Mouse (Mus musculus): ENCODE data around the gene Atp6v1f.

GRCm38 (mm10) chr6:29509086-29509485, 41.6 kb downstream of the Atp6v1f start:
- TF ChIP-seq CTCF (IDR thresholded peaks at IDR 0.05; ENCODE audit: insufficient read depth, low read depth, low read length): no peak
- TF ChIP-seq POLR2A (IDR thresholded peaks at IDR 0.05; ENCODE audit: insufficient read depth, low read depth, low read length): no peak

Measured in olfactory bulb, adult 2 months (tissue).